Comparison of ENCODE assay signal across 15 mouse cellular contexts in the genomic region with DNA sequence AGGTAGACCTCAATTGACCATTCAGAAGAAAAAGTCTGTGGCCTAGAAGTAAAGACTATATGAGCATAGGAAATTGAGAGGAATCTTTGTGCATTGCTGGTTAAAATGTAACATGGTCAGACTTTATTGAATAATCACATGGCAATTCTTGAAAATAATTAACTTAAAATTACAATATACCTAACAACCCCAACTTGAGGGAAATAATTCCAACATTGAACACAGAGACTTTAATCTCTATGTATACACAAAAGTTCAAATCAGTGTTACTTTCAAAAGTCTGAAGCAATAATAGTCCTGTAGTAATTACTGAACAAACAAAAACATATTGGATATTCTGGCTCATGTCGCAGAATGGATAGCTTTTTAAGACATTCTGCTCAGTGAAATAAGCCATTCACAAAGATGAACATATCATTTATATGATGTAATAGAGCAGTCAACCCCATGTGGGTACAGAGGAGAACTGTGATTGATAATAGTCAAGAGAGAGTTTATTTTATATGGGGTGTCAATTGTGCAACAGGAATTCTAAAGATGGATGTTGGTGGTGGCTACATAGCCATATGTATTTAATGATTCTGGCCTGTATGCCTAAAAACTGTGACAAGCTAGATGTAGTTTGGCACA.
"Had no signal": no experiment of that assay in that cellular context is flagged by ENCODE, and none has a peak within 500 bp of the region (broad histone marks: within the 10 kb centered on the region; RNA-seq: fewer than 3 reads in every experiment).

No protein-coding gene starts in this region.

- H3K4me3 ChIP-seq: neural tube, embryonic 13.5 days; neural tube, embryonic 15.5 days; stomach, embryonic 15.5 days had no signal

- H3K4me1 ChIP-seq: neural tube, embryonic 13.5 days; neural tube, embryonic 15.5 days; stomach, embryonic 15.5 days had no signal

- H3K36me3 ChIP-seq: neural tube, embryonic 13.5 days; neural tube, embryonic 15.5 days; stomach, embryonic 15.5 days had no signal

- H3K27ac ChIP-seq: neural tube, embryonic 13.5 days; neural tube, embryonic 15.5 days; stomach, embryonic 15.5 days; stomach, postnatal 0 days had no signal

- DNase-seq: retina, postnatal 1 day; right cerebral cortex, postnatal 14 days; right cerebral cortex, postnatal 25 days; right cerebral cortex, postnatal 4 days; spleen, adult 18-20 months; thymus, adult 18-20 months; thymus, adult 2 months; thymus, postnatal 14 days; thymus, postnatal 25 days; thymus, postnatal 36 days; thymus, postnatal 4 days had no signal

- H3K27me3 ChIP-seq: neural tube, embryonic 13.5 days; neural tube, embryonic 15.5 days; stomach, embryonic 15.5 days had no signal

- H3K4me2 ChIP-seq: neural tube, embryonic 13.5 days; neural tube, embryonic 15.5 days; stomach, embryonic 15.5 days had no signal

- H3K9ac ChIP-seq: neural tube, embryonic 13.5 days; neural tube, embryonic 15.5 days; stomach, embryonic 15.5 days had no signal

- H3K9me3 ChIP-seq: neural tube, embryonic 13.5 days; neural tube, embryonic 15.5 days; stomach, embryonic 15.5 days had no signal
